Mouse (Mus musculus) intestine, postnatal 0 days (tissue): Measurements from ENCODE around the gene Etfrf1. TPM values are rescaled to one million over a fixed set of nuclear protein-coding genes. Genes with fewer than 3 reads are reported as not detected.

Experiments
- ATAC-seq: fragments of 200-750 bp; cut with Nextera tagmentation; 2 replicates; pipeline ENCODE4 v1.8.0; 2017; ENCODE audit warnings: mild to moderate bottlenecking, moderate TSS enrichment, moderate library complexity
- H3K27ac ChIP-seq: fragments of 300-500 bp; sonication (generic); 2 replicates; pipeline ENCODE4 v1.5.1; 2014; ENCODE audit warnings: mild to moderate bottlenecking, low read depth, low read length, moderate library complexity
- H3K27me3 ChIP-seq: fragments of 300-500 bp; sonication (generic); replicated peaks from 2 replicates; pipeline ENCODE4 v1.6.1; 2014; ENCODE audit warnings: low read length, mixed read lengths; ENCODE audit not compliant: control insufficient read depth, insufficient read depth
- H3K36me3 ChIP-seq: fragments of 300-500 bp; sonication (generic); 2 replicates; pipeline ENCODE4 v1.6.1; 2014; ENCODE audit warnings: mild to moderate bottlenecking, moderate library complexity; ENCODE audit not compliant: control insufficient read depth, insufficient read depth
- H3K4me1 ChIP-seq: fragments of 300-500 bp; sonication (generic); replicated peaks from 2 replicates; pipeline ENCODE4 v1.6.1; 2014; ENCODE audit warnings: antibody characterized with exemption, low read length, mixed read lengths; ENCODE audit not compliant: control insufficient read depth, insufficient read depth
- H3K4me2 ChIP-seq: fragments of 300-500 bp; sonication (generic); replicated peaks from 2 replicates; pipeline ENCODE4 v1.6.1; 2014; ENCODE audit warnings: low read depth, mild to moderate bottlenecking, moderate library complexity
- H3K4me3 ChIP-seq: fragments of 300-500 bp; sonication (generic); 2 replicates; pipeline ENCODE4 v1.5.1; 2014; ENCODE audit warnings: low read depth, low read length
- H3K9ac ChIP-seq: fragments of 300-500 bp; sonication (generic); 2 replicates; pipeline ENCODE4 v1.6.1; 2014; ENCODE audit warnings: mild to moderate bottlenecking, low read depth, low read length
- H3K9me3 ChIP-seq: fragments of 300-500 bp; sonication (generic); 2 replicates; pipeline ENCODE4 v1.6.1; 2016; ENCODE audit warnings: mixed run types; ENCODE audit not compliant: control insufficient read depth
- CTCF ChIP-seq: sonication (generic); IDR thresholded peaks from 2 replicates; pipeline ENCODE4 v1.5.1; 2016; ENCODE audit warnings: low read depth, mild to moderate bottlenecking, control low read depth, antibody characterized with exemption, moderate library complexity
- WGBS: fragments of 180-500 bp; shearing (Covaris S2); extraction: QIAGEN DNeasy Blood & Tissue Kit; methylation state at CpG from one replicate; pipeline ENCODE4 v1.1.7; 2014; 5-methylcytosine and 5-hydroxymethylcytosine counted together
- polyA plus RNA-seq: library from polyadenylated mRNA; unstranded; fragments of >200 nt; fragmentation: Nextera tagmentation; extraction: Ambion mirVana; gene quantifications from 2 replicates; pipeline ENCODE4 v1.2.1, GENCODE M21; 2015

Etfrf1 gene
- polyA plus RNA-seq, 1 experiment from 2014 or later: 48.8 TPM

GRCm38 (mm10) chr6:145215826-145216225 is 4.9 kb downstream of the Etfrf1 start:
- H3K4me2 ChIP-seq: no peak overlapping the region
- ATAC-seq: no peak
- WGBS: 91% methylated on average over 3 of the region's 3 CpGs
- H3K36me3 ChIP-seq: peaks cover 12% of the 10 kb centered on the region
- no peak overlapping the region for H3K4me3 ChIP-seq
- H3K27me3 ChIP-seq: no peaks in the 10 kb centered on the region
- H3K9me3 ChIP-seq: no peaks in the 10 kb centered on the region
- H3K4me1 ChIP-seq: no peaks in the 10 kb centered on the region
- no peak overlapping the region for H3K27ac ChIP-seq
- no peak for TF ChIP-seq CTCF
- H3K9ac ChIP-seq: no peak overlapping the region

DNA sequence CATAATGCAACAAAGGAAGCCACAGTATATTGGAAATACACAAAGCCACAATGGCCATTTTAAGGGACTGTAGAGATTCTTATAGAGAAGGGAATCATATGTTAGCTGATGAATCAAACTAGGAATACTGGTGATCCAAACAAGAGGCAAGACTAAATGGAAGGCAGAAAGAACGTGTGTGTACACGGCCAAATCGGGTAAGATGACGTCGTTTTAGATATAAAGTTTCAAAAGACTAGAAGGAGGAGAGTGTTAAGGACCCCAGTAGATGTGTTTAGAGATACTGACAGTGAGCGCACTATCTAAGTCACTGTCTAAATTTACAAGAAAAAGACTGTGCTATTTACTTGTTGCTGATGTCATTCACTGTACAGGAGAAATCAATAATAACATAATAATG is 13.3 kb downstream of the Etfrf1 start:
- Histone ChIP-seq H3K4me3 (no peak overlapping the region), H3K4me1 (no peaks in the 10 kb centered on the region), H3K27me3 (no peaks in the 10 kb centered on the region), H3K27ac (no peak overlapping the region), H3K9me3 (no peaks in the 10 kb centered on the region), H3K4me2 (no peak overlapping the region), H3K9ac (no peak overlapping the region), H3K36me3 (peaks cover 18% of the 10 kb centered on the region; the same call in 1 of the 2 replicates)
- WGBS: 89% methylated on average over 6 of the region's 6 CpGs
- no peak for TF ChIP-seq CTCF
- ATAC-seq: no peak

DNA sequence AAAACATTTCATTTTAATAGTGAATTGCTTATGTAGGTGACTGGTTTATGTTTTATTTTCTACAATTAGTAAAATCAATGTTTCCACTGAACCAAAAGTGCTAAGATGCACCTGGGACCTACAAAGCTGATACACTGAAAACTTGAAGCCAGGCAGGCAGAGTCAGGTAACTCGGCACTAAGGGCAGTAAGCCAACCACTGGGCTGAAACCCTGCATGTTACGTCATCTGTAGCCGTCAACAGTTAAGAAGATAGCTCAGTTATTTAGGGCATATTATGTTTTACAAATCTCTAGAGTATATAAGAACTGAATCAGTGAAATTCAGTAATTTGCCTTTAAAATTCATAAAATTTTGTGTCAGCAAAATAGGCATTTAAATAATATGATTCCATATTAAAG is 15.4 kb downstream of the Etfrf1 start:
- no peak overlapping the region for H3K9ac ChIP-seq
- H3K4me1 ChIP-seq: no peaks in the 10 kb centered on the region
- H3K27ac ChIP-seq: no peak overlapping the region
- no peak overlapping the region for H3K4me3 ChIP-seq
- H3K9me3 ChIP-seq: no peaks in the 10 kb centered on the region
- TF ChIP-seq CTCF: no peak
- 81% methylated on average over 3 of the region's 3 CpGs for WGBS
- H3K27me3 ChIP-seq: no peaks in the 10 kb centered on the region
- H3K36me3 ChIP-seq: peaks cover 24% of the 10 kb centered on the region; the same call in 1 of the 2 replicates
- ATAC-seq: no peak
- H3K4me2 ChIP-seq: no peak overlapping the region

GRCm38 (mm10) chr6:145234391-145234790 is 23.5 kb downstream of the Etfrf1 start:
- Histone ChIP-seq H3K27ac (no peak overlapping the region), H3K27me3 (no peaks in the 10 kb centered on the region), H3K9me3 (no peaks in the 10 kb centered on the region), H3K9ac (no peak overlapping the region), H3K4me3 (no peak overlapping the region), H3K36me3 (peaks cover 23% of the 10 kb centered on the region), H3K4me2 (no peak overlapping the region), H3K4me1 (no peaks in the 10 kb centered on the region)
- ATAC-seq: no peak
- no peak for TF ChIP-seq CTCF
- WGBS: 87% methylated on average over 1 of the region's 1 CpGs

- ATAC-seq: no peak
- no peaks in the 10 kb centered on the region for H3K9me3 ChIP-seq
- no peak overlapping the region for H3K4me3 ChIP-seq
- no peak overlapping the region for H3K4me2 ChIP-seq
- H3K27me3 ChIP-seq: no peaks in the 10 kb centered on the region
- H3K4me1 ChIP-seq: no peaks in the 10 kb centered on the region
- TF ChIP-seq CTCF: no peak
- peaks cover 21% of the 10 kb centered on the region for H3K36me3 ChIP-seq
- no peak overlapping the region for H3K9ac ChIP-seq
- H3K27ac ChIP-seq: no peak overlapping the region
- WGBS: 86% methylated on average over 6 of the region's 6 CpGs
Observed at GRCm38 (mm10) chr6:145235367-145235766, 24.4 kb downstream of the Etfrf1 start.

GRCm38 (mm10) chr6:145237148-145237547 is 26.2 kb downstream of the Etfrf1 start:
- Histone ChIP-seq H3K4me2 (no peak overlapping the region), H3K4me3 (no peak overlapping the region), H3K27me3 (no peaks in the 10 kb centered on the region), H3K9ac (no peak overlapping the region), H3K4me1 (no peaks in the 10 kb centered on the region), H3K36me3 (peaks cover 9% of the 10 kb centered on the region), H3K9me3 (no peaks in the 10 kb centered on the region), H3K27ac (no peak overlapping the region)
- ATAC-seq: no peak
- 72% methylated on average over 4 of the region's 4 CpGs for WGBS
- TF ChIP-seq CTCF: no peak

DNA sequence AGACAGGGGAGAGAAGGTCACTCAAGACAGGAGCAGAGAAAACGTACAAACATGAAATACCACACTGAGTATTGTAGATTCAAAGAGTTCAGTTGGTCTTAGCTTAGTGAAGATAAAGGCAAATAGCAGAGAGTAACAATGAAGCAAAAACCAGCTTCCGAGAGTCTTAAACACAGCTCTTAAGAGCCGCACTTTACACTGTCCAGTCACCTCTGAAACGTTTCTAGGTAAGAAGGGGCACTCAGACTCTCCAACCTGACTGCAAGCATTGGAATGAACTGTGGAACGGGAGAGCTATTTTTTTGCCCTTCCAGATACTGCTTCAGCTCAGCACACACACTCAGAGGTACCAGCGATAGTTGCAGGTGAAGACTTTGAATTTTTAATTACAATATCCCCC is 29.4 kb downstream of the Etfrf1 start:
- Histone ChIP-seq H3K36me3 (peaks cover 4% of the 10 kb centered on the region), H3K9ac (no peak overlapping the region), H3K9me3 (no peaks in the 10 kb centered on the region), H3K4me3 (no peak overlapping the region), H3K27ac (no peak overlapping the region), H3K4me2 (no peak overlapping the region), H3K4me1 (no peaks in the 10 kb centered on the region), H3K27me3 (no peaks in the 10 kb centered on the region)
- 84% methylated on average over 6 of the region's 6 CpGs for WGBS
- no peak for TF ChIP-seq CTCF
- ATAC-seq: no peak
